Mouse (Mus musculus): ENCODE measurements around the gene Cd300lf. TPM values are rescaled to one million over a fixed set of nuclear protein-coding genes. Genes with fewer than 3 reads are reported as not detected.

The Cd300lf gene
- total RNA-seq, 1 experiment from 2014 or later = 0.52 TPM

- DNase-seq = no peak
Measured at GRCm38 (mm10) chr11:115106638-115107037, 27.2 kb downstream of the Cd300lf start.

GRCm38 (mm10) chr11:115104769-115105563 is 28.8 kb downstream of the Cd300lf start:
- no peak for DNase-seq

GRCm38 (mm10) chr11:115103470-115104413 is 30.1 kb downstream of the Cd300lf start:
- no peak for DNase-seq

GRCm38 (mm10) chr11:115102116-115102515 is 31.7 kb downstream of the Cd300lf start:
- no peak for DNase-seq

GRCm38 (mm10) chr11:115101615-115102051 is 32.2 kb downstream of the Cd300lf start:
- DNase-seq = peak; percentile 34

- no peak for DNase-seq
Measured at GRCm38 (mm10) chr11:115100741-115101140, 33.1 kb downstream of the Cd300lf start.

GRCm38 (mm10) chr11:115100032-115100621 is 33.7 kb downstream of the Cd300lf start:
- DNase-seq = no peak

GRCm38 (mm10) chr11:115099241-115099840 is 34.5 kb downstream of the Cd300lf start:
- DNase-seq = no peak

- DNase-seq = peak; percentile 22
Measured at GRCm38 (mm10) chr11:115098203-115098932, 35.4 kb downstream of the Cd300lf start.

GRCm38 (mm10) chr11:115092140-115092539 is 41.7 kb downstream of the Cd300lf start:
- DNase-seq = no peak

GRCm38 (mm10) chr11:115091362-115091901 is 42.4 kb downstream of the Cd300lf start, which contains the start of gene Rab37:
Rab37 (plus strand) TSS chr11:115091431.
- peak; percentile 62 for DNase-seq

GRCm38 (mm10) chr11:115089853-115090252 is 43.9 kb downstream of the Cd300lf start:
- no peak for DNase-seq

GRCm38 (mm10) chr11:115086213-115086612 is 47.6 kb downstream of the Cd300lf start:
- no peak for DNase-seq

GRCm38 (mm10) chr11:115085064-115085463 is 48.7 kb downstream of the Cd300lf start:
- DNase-seq = no peak

- DNase-seq = no peak
Measured at GRCm38 (mm10) chr11:115084595-115084994, 49.2 kb downstream of the Cd300lf start.

- DNase-seq = peak; percentile 83
Measured at GRCm38 (mm10) chr11:115083376-115084139, 50.2 kb downstream of the Cd300lf start.

- DNase-seq = no peak
Measured at GRCm38 (mm10) chr11:115082196-115082595, 51.6 kb downstream of the Cd300lf start.

GRCm38 (mm10) chr11:115081373-115081772 is 52.4 kb downstream of the Cd300lf start:
- DNase-seq = no peak

GRCm38 (mm10) chr11:115080886-115081285 is 52.9 kb downstream of the Cd300lf start:
- DNase-seq = peak; percentile 60

- DNase-seq = no peak
Measured at GRCm38 (mm10) chr11:115078680-115079079, 55.1 kb downstream of the Cd300lf start.
